Mouse (Mus musculus) erythroblast, embryonic 14.5 days (primary cell): ENCODE measurements around the gene Rassf1. TPM values are rescaled to one million over a fixed set of nuclear protein-coding genes. Genes with fewer than 3 reads are reported as not detected.
"Not testable (repeated sequence)": the region's sequence is repeated elsewhere in the genome, so short reads cannot be mapped to it uniquely, and the experiment has no call there.

ENCODE experiments used
- H3K27me3 ChIP-seq: 2 replicates; pipeline ENCODE4 v1.6.1; 2012; ENCODE audit warnings: inconsistent platforms; ENCODE audit not compliant: control insufficient read depth
- H3K36me3 ChIP-seq: 2 replicates; pipeline ENCODE4 v1.6.1; 2012; ENCODE audit warnings: mild to moderate bottlenecking, inconsistent platforms; ENCODE audit not compliant: control insufficient read depth
- H3K4me1 ChIP-seq: 2 replicates; pipeline ENCODE4 v1.6.1; 2012; ENCODE audit warnings: inconsistent platforms; ENCODE audit not compliant: control insufficient read depth
- H3K4me3 ChIP-seq: replicated peaks from 2 replicates; pipeline ENCODE3; 2012; ENCODE audit warnings: moderate library complexity, mild to moderate bottlenecking, inconsistent platforms
- H3K9me3 ChIP-seq: 2 replicates; pipeline ENCODE4 v1.6.1; 2012; ENCODE audit warnings: low read length, inconsistent platforms, mixed read lengths; ENCODE audit not compliant: control insufficient read depth
- GATA1 ChIP-seq: IDR thresholded peaks from 2 replicates; pipeline ENCODE4 v1.6.1; 2012; ENCODE audit warnings: low read length, inconsistent platforms, mixed read lengths
- TAL1 ChIP-seq: IDR thresholded peaks from 3 replicates; pipeline ENCODE4 v1.6.1; 2012; ENCODE audit warnings: low read length, inconsistent platforms, mixed read lengths
- polyA plus RNA-seq: library from polyadenylated mRNA; stranded (reverse); fragments of >175 nt; gene quantifications from 2 replicates; pipeline ENCODE4 v1.2.3, GENCODE M21; 2012

Gene Rassf1
- polyA plus RNA-seq, 1 experiment: 2.0 TPM

DNA sequence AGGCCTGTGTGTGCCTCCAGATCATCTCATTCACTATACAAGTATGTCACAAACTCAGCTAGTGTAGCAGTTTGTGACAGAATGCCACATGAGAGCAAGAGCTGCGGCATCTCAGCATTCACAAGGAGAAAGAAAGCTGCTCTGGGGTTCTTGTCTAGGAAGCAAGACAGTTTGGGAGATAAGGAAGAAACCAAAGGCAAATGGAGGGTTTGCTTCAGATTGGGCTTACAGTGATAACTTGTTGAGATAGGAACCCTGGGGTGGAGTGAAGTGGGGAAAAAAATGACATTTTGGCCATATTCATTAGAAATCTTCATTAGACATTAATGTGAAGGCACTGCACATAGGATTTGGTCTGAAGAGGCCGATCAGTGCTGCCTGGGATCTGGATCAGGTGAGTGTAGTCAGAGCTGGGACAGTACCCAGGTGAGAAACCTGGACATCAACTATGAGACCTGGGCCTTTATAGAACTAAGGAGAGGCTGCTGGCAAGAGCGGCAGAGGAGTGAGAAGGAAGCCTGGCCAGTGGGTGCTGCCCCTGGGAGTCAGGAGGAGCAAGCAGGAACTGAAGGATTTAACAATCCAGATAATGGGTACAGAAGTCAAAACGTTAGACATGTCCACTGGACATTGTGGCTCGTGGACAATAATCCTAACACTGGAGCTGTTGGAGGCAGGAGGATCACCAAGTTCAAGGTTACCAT is 1.5 kb downstream of the Rassf1 start:
- Histone ChIP-seq H3K4me1 (peaks cover 77% of the 10 kb centered on the region), H3K4me3 (no peak overlapping the region), H3K36me3 (peaks cover 15% of the 10 kb centered on the region), H3K9me3 (no peaks in the 10 kb centered on the region), H3K27me3 (peaks cover 40% of the 10 kb centered on the region)
- TF ChIP-seq GATA1 (no peak), TAL1 (no peak)

DNA sequence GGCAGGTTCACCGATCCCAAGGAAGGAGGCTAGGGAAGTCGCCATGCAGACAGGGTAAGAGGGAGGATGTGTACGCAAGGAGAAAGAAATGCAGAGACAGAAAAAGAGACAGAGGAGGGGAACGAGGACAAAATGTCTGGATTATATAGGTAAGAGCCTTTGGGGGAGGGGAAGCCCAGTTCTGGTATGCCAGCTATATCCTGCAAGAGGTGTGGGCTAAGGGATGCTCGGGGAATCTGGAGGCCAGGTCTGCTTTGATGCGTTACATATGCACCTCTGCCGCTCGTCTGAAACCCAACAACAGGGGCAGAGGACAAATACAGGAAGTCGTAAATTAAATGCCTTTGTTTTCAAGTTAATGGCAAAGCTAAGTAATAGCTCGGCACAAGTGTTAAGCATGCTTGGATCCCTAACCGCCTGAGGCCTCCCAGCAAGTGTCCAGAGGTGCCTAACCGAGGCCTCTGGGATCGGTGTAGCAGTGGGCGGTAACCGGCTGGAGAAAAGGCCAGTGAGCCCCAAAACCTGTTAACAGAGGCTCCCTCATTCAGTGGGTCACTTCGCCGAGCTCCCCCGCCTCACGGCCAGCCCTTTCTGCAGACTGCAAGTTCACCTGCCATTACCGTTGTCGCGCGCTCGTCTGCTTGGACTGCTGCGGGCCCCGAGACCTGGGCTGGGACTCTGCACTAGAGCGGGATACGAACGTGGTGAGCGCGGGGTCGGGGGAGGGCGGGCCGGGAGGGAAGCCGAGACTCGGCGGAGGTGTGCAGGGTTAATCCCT is 2.4 kb downstream of the Rassf1 start:
- Histone ChIP-seq H3K4me3 (peak overlapping the region; percentile 99), H3K36me3 (peaks cover 24% of the 10 kb centered on the region), H3K4me1 (peaks cover 74% of the 10 kb centered on the region), H3K27me3 (peaks cover 38% of the 10 kb centered on the region), H3K9me3 (no peaks in the 10 kb centered on the region)
- no peak for TF ChIP-seq GATA1
- no peak for TF ChIP-seq TAL1

DNA sequence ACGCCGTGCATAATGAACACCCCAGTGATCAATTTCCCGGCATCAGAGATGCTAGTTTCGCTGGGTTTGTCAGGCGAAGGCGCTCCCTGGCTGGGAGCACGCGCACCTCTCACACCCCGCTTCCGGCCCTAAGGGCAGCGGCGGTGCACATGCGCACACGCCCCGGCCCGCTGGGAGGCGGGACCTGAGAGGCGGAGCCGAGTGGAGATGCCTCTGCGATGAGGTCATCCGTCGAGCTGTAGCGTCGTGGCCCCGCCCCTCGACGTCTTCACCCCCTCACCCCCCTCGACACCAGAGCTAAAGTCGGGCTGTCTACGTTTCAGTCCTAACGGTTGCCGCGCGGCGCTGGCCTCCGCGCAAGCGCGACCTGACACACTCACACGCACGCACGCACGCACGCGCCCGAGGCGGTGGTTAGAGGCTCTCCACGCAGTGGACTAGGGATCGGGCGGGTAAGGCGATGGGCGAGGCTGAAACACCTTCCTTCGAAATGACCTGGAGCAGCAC is 3.0 kb downstream of the Rassf1 start:
- H3K27me3 ChIP-seq: peaks cover 32% of the 10 kb centered on the region
- no peaks in the 10 kb centered on the region for H3K9me3 ChIP-seq
- H3K4me1 ChIP-seq: peaks cover 74% of the 10 kb centered on the region
- peak overlapping the region; percentile 99 for H3K4me3 ChIP-seq
- peaks cover 30% of the 10 kb centered on the region for H3K36me3 ChIP-seq
- TF ChIP-seq GATA1: no peak
- no peak for TF ChIP-seq TAL1

DNA sequence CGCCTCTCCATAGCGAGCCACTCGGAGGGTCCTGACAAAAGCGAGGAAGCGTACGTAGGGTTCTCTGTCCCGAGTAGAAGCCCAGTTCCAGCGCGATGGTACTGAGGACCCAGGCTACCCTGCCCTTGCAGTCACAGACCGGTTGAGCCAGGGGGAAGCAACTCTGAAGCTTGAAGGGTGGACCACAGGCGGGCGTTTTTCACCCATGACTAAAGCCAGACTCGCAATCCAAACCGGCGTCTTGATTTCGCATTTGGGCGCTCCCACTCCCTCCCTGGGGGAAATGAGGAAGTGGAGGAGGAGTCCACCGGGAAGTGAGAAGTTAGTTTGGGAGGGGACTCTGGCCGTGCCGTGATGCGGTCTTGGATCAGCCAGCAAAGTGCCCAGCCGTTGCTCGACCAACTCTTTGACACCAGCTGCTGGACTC is 3.7 kb downstream of the Rassf1 start:
- TF ChIP-seq GATA1 (no peak), TAL1 (no peak)
- Histone ChIP-seq H3K27me3 (peaks cover 27% of the 10 kb centered on the region), H3K4me1 (peaks cover 74% of the 10 kb centered on the region), H3K4me3 (peak overlapping the region; percentile 99), H3K36me3 (peaks cover 37% of the 10 kb centered on the region), H3K9me3 (no peaks in the 10 kb centered on the region)

DNA sequence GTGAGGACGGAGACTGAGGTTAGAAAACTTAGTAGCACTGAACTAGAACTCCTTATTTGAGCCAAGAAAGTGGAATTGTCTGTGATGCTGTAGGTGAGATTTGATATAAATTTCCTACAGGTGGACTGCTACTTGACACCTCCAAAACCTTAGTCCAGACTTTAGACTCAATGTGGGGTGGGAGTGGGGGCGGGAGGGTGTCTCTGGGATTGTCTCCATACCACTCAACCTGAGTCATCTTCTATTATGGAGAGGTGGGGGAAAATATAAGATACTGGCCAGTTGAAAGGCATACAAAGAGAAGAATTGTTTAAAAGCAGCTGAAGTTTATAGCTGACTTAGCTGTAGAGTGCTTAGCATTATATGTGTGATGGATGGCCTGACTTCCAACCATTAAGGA is 4.3 kb downstream of the Rassf1 start:
- peak overlapping the region; percentile 99 for H3K4me3 ChIP-seq
- H3K4me1 ChIP-seq: peaks cover 70% of the 10 kb centered on the region
- TF ChIP-seq TAL1 (no peak), GATA1 (no peak)
- H3K36me3 ChIP-seq: peaks cover 44% of the 10 kb centered on the region
- no peaks in the 10 kb centered on the region for H3K9me3 ChIP-seq
- peaks cover 21% of the 10 kb centered on the region for H3K27me3 ChIP-seq

DNA sequence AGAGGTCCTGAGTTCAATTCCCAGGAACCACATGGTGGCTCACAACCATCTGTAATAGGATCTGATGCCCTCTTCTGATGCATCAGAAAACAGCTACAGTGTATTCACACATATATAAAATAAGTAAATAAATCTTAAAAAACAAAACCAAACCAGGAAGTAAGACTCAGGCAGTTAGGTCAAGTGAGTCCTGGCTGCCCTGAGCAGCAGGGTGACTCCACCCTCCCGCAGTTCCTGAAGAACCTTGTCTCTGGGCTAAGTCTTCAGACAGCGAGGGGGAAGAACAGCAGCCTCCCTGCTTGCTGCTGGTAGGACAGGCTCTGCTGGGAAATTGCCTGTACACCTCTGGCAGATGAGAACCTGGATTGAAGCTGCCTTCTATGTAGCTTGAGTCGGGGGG is 5.0 kb downstream of the Rassf1 start:
- peaks cover 50% of the 10 kb centered on the region for H3K36me3 ChIP-seq
- peaks cover 64% of the 10 kb centered on the region for H3K4me1 ChIP-seq
- TF ChIP-seq TAL1: no peak
- no peak for TF ChIP-seq GATA1
- H3K9me3 ChIP-seq: no peaks in the 10 kb centered on the region
- peaks cover 14% of the 10 kb centered on the region for H3K27me3 ChIP-seq
- H3K4me3 ChIP-seq: peak overlapping the region; percentile 99

DNA sequence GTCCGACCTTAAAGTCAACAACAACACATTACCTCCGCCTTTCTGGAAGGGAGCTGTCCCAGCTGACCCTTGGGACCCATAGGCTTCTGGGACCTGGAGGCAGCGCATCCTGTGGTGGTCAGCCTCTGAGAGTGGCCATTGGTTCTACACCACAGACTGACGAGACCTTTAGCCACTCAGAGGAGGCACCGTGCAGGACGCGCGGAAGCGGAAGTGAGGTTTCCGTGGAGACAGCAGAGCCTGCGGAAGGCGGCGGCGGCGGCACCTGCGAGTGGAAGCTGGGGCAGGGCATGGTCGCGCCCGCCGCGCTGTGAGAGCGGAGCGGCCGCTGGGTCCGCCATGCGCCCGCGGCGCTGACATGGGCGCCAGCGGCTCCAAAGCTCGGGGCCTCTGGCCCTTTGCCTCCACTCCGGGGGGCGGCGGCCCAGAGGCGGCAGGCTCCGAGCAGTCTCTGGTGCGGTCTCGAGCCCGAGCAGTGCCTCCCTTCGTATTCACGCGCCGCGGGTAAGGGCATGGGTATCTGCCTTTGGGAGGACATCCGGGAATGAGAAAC is 11.8 kb downstream of the Rassf1 start, which contains the start of gene Tusc2:
Tusc2 (plus strand) TSS at position 227 of the 553 bp plus-strand sequence.
- Histone ChIP-seq H3K4me1 (peaks cover 60% of the 10 kb centered on the region), H3K9me3 (no peaks in the 10 kb centered on the region), H3K36me3 (peaks cover 76% of the 10 kb centered on the region), H3K4me3 (peak within 1 kb of the TSS; percentile 76), H3K27me3 (no peaks in the 10 kb centered on the region)
- TF ChIP-seq GATA1: no peak
- TF ChIP-seq TAL1: no peak

DNA sequence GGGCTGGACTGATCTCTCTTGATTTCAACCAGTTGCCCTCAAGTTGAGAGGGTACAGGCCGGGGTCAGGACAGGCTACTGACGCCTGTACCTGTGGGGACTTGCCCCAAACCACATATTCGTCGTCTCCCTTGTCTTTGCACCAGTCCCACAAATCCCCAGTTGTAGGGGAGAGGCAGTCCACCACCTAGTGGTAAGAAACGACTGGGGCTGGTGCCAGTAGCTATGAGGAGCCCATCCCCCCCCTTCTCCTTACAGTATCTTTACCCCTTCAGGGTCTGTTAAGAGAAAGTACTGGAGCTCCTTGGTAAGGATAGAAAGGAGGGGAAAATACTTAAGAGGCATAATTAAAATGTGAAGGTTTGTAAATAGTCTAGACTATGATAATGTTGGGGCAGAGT is 14.2 kb downstream of the Rassf1 start:
- H3K4me1 ChIP-seq: peaks cover 84% of the 10 kb centered on the region
- H3K27me3 ChIP-seq, H3K9me3 ChIP-seq, H3K4me3 ChIP-seq: not testable (repeated sequence)
- H3K36me3 ChIP-seq: peaks cover 59% of the 10 kb centered on the region

DNA sequence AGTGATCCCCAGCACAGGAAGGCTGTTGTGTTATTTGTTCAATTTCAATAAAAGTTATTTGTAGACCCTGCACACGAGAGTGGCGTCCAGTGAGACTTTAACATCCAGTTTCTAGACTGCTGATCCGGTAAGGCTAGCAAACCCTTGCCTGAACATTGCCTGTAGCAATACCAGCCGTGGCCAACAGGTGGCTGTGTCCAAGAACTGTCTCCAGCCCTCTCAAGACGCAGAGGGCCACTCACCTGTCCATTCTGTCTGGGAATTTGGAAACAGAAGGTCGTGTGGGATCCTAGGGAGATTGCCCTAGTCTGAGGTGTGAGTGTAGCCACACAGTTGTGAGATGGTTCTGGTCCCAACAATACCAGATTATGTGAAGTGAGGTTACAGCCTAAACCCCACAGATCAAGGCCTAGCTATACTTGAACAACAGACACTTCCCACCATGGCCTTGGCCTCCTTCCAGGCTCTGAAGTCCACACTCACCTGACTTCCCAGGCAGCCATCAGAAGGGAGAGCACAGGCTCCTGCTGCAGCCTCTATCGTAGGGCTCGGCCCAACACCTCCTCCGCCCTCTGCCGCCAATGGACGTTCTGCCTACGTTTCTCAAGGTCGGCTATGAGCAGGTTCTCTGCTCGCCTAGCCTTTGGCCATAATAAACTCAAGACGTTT is 14.8 kb downstream of the Rassf1 start:
- H3K4me1 ChIP-seq: peaks cover 90% of the 10 kb centered on the region
- H3K27me3 ChIP-seq: no peaks in the 10 kb centered on the region
- no peak for TF ChIP-seq GATA1
- no peak for TF ChIP-seq TAL1
- H3K9me3 ChIP-seq: no peaks in the 10 kb centered on the region
- no peak overlapping the region for H3K4me3 ChIP-seq
- peaks cover 59% of the 10 kb centered on the region for H3K36me3 ChIP-seq
